Mouse (Mus musculus): ENCODE data around the gene Gm49340.

GRCm38 (mm10) chr11:73280710-73281109 is 48.8 kb upstream of the Gm49340 start:
- TF ChIP-seq CTCF (IDR thresholded peaks at IDR 0.05; ENCODE audit: insufficient read depth, low read length) (no peak), POLR2A (IDR thresholded peaks at IDR 0.05; ENCODE audit: borderline replicate concordance, extremely low read depth, low read depth, low read length) (no peak)

Data from lung, adult 2 months (tissue).